Mouse (Mus musculus) heart, adult 2 months (tissue): ENCODE measurements around the gene Slc13a2. TPM values are rescaled to one million over a fixed set of nuclear protein-coding genes. Genes with fewer than 3 reads are reported as not detected.

Source experiments
- DNase-seq, 2 experiments: peaks; one replicate each; pipeline ENCODE4 v3.0.0; 2021
- H3K27ac ChIP-seq: fragments of 200-600 bp; 2 replicates; pipeline ENCODE4 v1.8.1; 2022
- H3K27me3 ChIP-seq: fragments of 200-500 bp; 2 replicates; pipeline ENCODE4 v1.6.1; 2012; ENCODE audit warnings: mild to moderate bottlenecking, low read length, inconsistent platforms, mixed read lengths; ENCODE audit not compliant: control insufficient read depth, insufficient read depth
- H3K36me3 ChIP-seq: fragments of 200-500 bp; 2 replicates; pipeline ENCODE4 v1.6.1; 2012; ENCODE audit warnings: low read length, inconsistent platforms; ENCODE audit not compliant: control insufficient read depth, insufficient read depth
- H3K4me1 ChIP-seq: fragments of 200-500 bp; 2 replicates; pipeline ENCODE4 v1.6.1; 2011; ENCODE audit warnings: low read length; ENCODE audit not compliant: control insufficient read depth, insufficient read depth
- H3K4me3 ChIP-seq: fragments of 200-600 bp; 2 replicates; pipeline ENCODE4 v1.8.1; 2022
- H3K79me2 ChIP-seq: fragments of 200-500 bp; replicated peaks from 2 replicates; pipeline ENCODE4 v1.6.1; 2012; ENCODE audit warnings: mild to moderate bottlenecking, inconsistent platforms, low read length, moderate library complexity, mixed read lengths; ENCODE audit not compliant: control insufficient read depth, insufficient read depth
- H3K9ac ChIP-seq: fragments of 200-500 bp; 2 replicates; pipeline ENCODE4 v1.6.1; 2012; ENCODE audit warnings: low read depth, mild to moderate bottlenecking, control low read depth, inconsistent platforms, low read length, mixed read lengths
- CTCF ChIP-seq: fragments of 200-600 bp; IDR thresholded peaks from 2 replicates; pipeline ENCODE4 v1.8.1; 2022; ENCODE audit warnings: antibody characterized with exemption, mild to moderate bottlenecking, moderate library complexity
- EP300 ChIP-seq: fragments of 200-500 bp; IDR thresholded peaks from 2 replicates; pipeline ENCODE4 v1.6.1; 2011; ENCODE audit warnings: low read depth, low read length, control low read depth; ENCODE audit not compliant: insufficient read depth
- POLR2A ChIP-seq: fragments of 200-500 bp; IDR thresholded peaks from 2 replicates; pipeline ENCODE4 v1.6.1; 2011; ENCODE audit warnings: mild to moderate bottlenecking, low read depth, low read length, control low read depth; ENCODE audit not compliant: insufficient read depth
- WGBS: fragments of 180-500 bp; shearing (Covaris S2); methylation state at CpG from one replicate; pipeline ENCODE4 v1.1.7; 2018; 5-methylcytosine and 5-hydroxymethylcytosine counted together
- intact Hi-C: fragments of 180-260 bp; cut with DNase I; formaldehyde crosslinking; loops from one replicate; pipeline ENCODE4 v1.15.1; 2025
- polyA plus RNA-seq: library from polyadenylated mRNA; depleted of rRNA; stranded (reverse); fragments of >200 nt; gene quantifications from 2 replicates; pipeline ENCODE4 v1.2.3, GENCODE M21; 2012
- total RNA-seq, 2 experiments: library from RNA; stranded (reverse); gene quantifications; 2 replicates each; pipeline ENCODE4 v1.2.3; 2021

The Slc13a2 gene
- total and polyA plus RNA-seq, 3 experiments, result 0.23 TPM; not detected in 2

- Histone ChIP-seq H3K4me3 (no peak overlapping the region), H3K36me3 (no peaks in the 10 kb centered on the region), H3K27me3 (peaks cover 3% of the 10 kb centered on the region; the same call in 1 of the 2 replicates), H3K9ac (no peak overlapping the region), H3K79me2 (no peaks in the 10 kb centered on the region), H3K27ac (no peak overlapping the region), H3K4me1 (no peaks in the 10 kb centered on the region; the same call in 1 of the 2 replicates)
- intact Hi-C loops, result no loop called here
- TF ChIP-seq EP300 (no peak), CTCF (no peak), POLR2A (no peak)
- no peak for DNase-seq
- 45% methylated on average over 12 of the region's 12 CpGs for WGBS
Measured at GRCm38 (mm10) chr11:78420263-78420889, 1.6 kb downstream of the Slc13a2 start.

GRCm38 (mm10) chr11:78416854-78417253 is 5.2 kb downstream of the Slc13a2 start:
- H3K9ac ChIP-seq, result no peak overlapping the region
- no peaks in the 10 kb centered on the region for H3K4me1 ChIP-seq
- H3K36me3 ChIP-seq, result no peaks in the 10 kb centered on the region
- H3K27ac ChIP-seq, result no peak overlapping the region
- DNase-seq, result no peak
- TF ChIP-seq POLR2A, result no peak
- no peak for TF ChIP-seq CTCF
- no peak for TF ChIP-seq EP300
- no peaks in the 10 kb centered on the region for H3K79me2 ChIP-seq
- WGBS, result 62% methylated on average over 6 of the region's 6 CpGs
- H3K4me3 ChIP-seq, result no peak overlapping the region
- H3K27me3 ChIP-seq, result peaks cover under 1% of the 10 kb centered on the region; the same call in 1 of the 2 replicates
- intact Hi-C loops, result no loop called here

GRCm38 (mm10) chr11:78412861-78413260 is 9.2 kb downstream of the Slc13a2 start:
- Histone ChIP-seq H3K79me2 (no peaks in the 10 kb centered on the region), H3K36me3 (no peaks in the 10 kb centered on the region), H3K4me1 (no peaks in the 10 kb centered on the region), H3K9ac (no peak overlapping the region), H3K4me3 (no peak overlapping the region), H3K27me3 (no peaks in the 10 kb centered on the region), H3K27ac (no peak overlapping the region)
- no peak for DNase-seq
- TF ChIP-seq CTCF (no peak), EP300 (no peak), POLR2A (no peak)
- 70% methylated on average over 6 of the region's 6 CpGs for WGBS
- intact Hi-C loops, result no loop called here

GRCm38 (mm10) chr11:78412324-78412850 is 9.6 kb downstream of the Slc13a2 start:
- Histone ChIP-seq H3K27ac (no peak overlapping the region), H3K4me1 (no peaks in the 10 kb centered on the region), H3K9ac (no peak overlapping the region), H3K36me3 (no peaks in the 10 kb centered on the region), H3K4me3 (no peak overlapping the region), H3K27me3 (no peaks in the 10 kb centered on the region), H3K79me2 (no peaks in the 10 kb centered on the region)
- 73% methylated on average over 6 of the region's 6 CpGs for WGBS
- intact Hi-C loops, result no loop called here
- no peak for DNase-seq
- TF ChIP-seq CTCF, result no peak
- no peak for TF ChIP-seq POLR2A
- TF ChIP-seq EP300, result no peak

GRCm38 (mm10) chr11:78411606-78412323 is 10.3 kb downstream of the Slc13a2 start:
- no peak overlapping the region for H3K9ac ChIP-seq
- H3K27ac ChIP-seq, result no peak overlapping the region
- no peaks in the 10 kb centered on the region for H3K36me3 ChIP-seq
- TF ChIP-seq EP300 (no peak), CTCF (no peak), POLR2A (no peak)
- DNase-seq, result peak in 1 of 2 experiments; percentile 33
- no peaks in the 10 kb centered on the region for H3K4me1 ChIP-seq
- H3K4me3 ChIP-seq, result no peak overlapping the region
- intact Hi-C loops, result no loop called here
- H3K79me2 ChIP-seq, result no peaks in the 10 kb centered on the region
- WGBS, result 66% methylated on average over 11 of the region's 11 CpGs
- no peaks in the 10 kb centered on the region for H3K27me3 ChIP-seq

- Histone ChIP-seq H3K27ac (no peak overlapping the region), H3K36me3 (no peaks in the 10 kb centered on the region), H3K79me2 (no peaks in the 10 kb centered on the region), H3K27me3 (no peaks in the 10 kb centered on the region), H3K4me1 (no peaks in the 10 kb centered on the region), H3K4me3 (no peak overlapping the region), H3K9ac (no peak overlapping the region)
- 79% methylated on average over 9 of the region's 9 CpGs for WGBS
- no peak for DNase-seq
- intact Hi-C loops, result no loop called here
- no peak for TF ChIP-seq POLR2A
- no peak for TF ChIP-seq CTCF
- no peak for TF ChIP-seq EP300
Measured at GRCm38 (mm10) chr11:78408256-78409240, 13.5 kb downstream of the Slc13a2 start.
